Mouse (Mus musculus): Measurements from ENCODE around the gene Fbxo46. TPM values are rescaled to one million over a fixed set of nuclear protein-coding genes. Genes with fewer than 3 reads are reported as not detected.

Gene Fbxo46
- polyA plus RNA-seq (2017; shearing (Covaris generic)), result 11.3 TPM

GRCm38 (mm10) chr7:19119631-19120429 is at the start of gene Fbxo46:
Gene Fbxo46 (plus strand): TSS chr7:19119859.

GRCm38 (mm10) chr7:19075723-19076585 is 43.7 kb upstream of the Fbxo46 start, which contains the start of gene Dmwd:
Gene Dmwd (plus strand): TSS chr7:19076227.

GRCm38 (mm10) chr7:19083701-19084100 is 36.0 kb upstream of the Fbxo46 start, which contains the start of gene Dmpk:
Gene Dmpk (plus strand): TSS chr7:19083849.

GRCm38 (mm10) chr7:19094471-19094825 is 25.2 kb upstream of the Fbxo46 start, which contains the start of gene Six5:
Gene Six5 (plus strand): TSS chr7:19094594.

GRCm38 (mm10) chr7:19118028-19118771 is 1.5 kb upstream of the Fbxo46 start, which contains the start of gene Gm4969:
Gene Gm4969 (minus strand): TSS chr7:19118368.

GRCm38 (mm10) chr7:19148875-19149541 is 29.3 kb downstream of the Fbxo46 start, which contains the start of gene Qpctl:
Gene Qpctl (minus strand): TSS chr7:19149291.

GRCm38 (mm10) chr7:19149626-19150025 is 30.0 kb downstream of the Fbxo46 start, which contains the start of gene Snrpd2:
Gene Snrpd2 (plus strand): TSS chr7:19149722.

GRCm38 (mm10) chr7:19165656-19166423 is 46.2 kb downstream of the Fbxo46 start, which contains the start of gene Gipr:
Gene Gipr (minus strand): TSS chr7:19166127.

GRCm38 (mm10) chr7:19175708-19176515 is 56.3 kb downstream of the Fbxo46 start, which contains the start of gene Eml2:
Gene Eml2 (plus strand): TSS chr7:19176421.

Other genes starting within 250 kb of the Fbxo46 start
- 62.9 TPM for gene Pglyrp1, start 248.5 kb upstream of the Fbxo46 start, polyA plus RNA-seq (2017; shearing (Covaris generic))
- gene Ccdc61, start 209.4 kb upstream of the Fbxo46 start, polyA plus RNA-seq (2017; shearing (Covaris generic)), result 17.8 TPM
- gene Nova2, start 194.0 kb upstream of the Fbxo46 start, polyA plus RNA-seq (2017; shearing (Covaris generic)), result not detected
- not detected for gene Nanos2, start 132.5 kb upstream of the Fbxo46 start, polyA plus RNA-seq (2017; shearing (Covaris generic))
- 5.4 TPM for gene Mypop, start 128.6 kb upstream of the Fbxo46 start, polyA plus RNA-seq (2017; shearing (Covaris generic))
- 32.4 TPM for gene Irf2bp1, start 115.8 kb upstream of the Fbxo46 start, polyA plus RNA-seq (2017; shearing (Covaris generic))
- gene Foxa3, start 96.3 kb upstream of the Fbxo46 start, polyA plus RNA-seq (2017; shearing (Covaris generic)), result not detected
- gene Sympk, start 95.5 kb upstream of the Fbxo46 start, polyA plus RNA-seq (2017; shearing (Covaris generic)), result 19.8 TPM
- not detected for gene Rsph6a, start 65.2 kb upstream of the Fbxo46 start, polyA plus RNA-seq (2017; shearing (Covaris generic))
- 0.61 TPM for gene Dmwd, start 43.6 kb upstream of the Fbxo46 start, polyA plus RNA-seq (2017; shearing (Covaris generic))
- gene Dmpk, start 36.0 kb upstream of the Fbxo46 start, polyA plus RNA-seq (2017; shearing (Covaris generic)), result 0.69 TPM
- 0.20 TPM for gene Six5, start 25.3 kb upstream of the Fbxo46 start, polyA plus RNA-seq (2017; shearing (Covaris generic))
- gene Gm4969, start 1.5 kb upstream of the Fbxo46 start, polyA plus RNA-seq (2017; shearing (Covaris generic)), result not detected
- 12.8 TPM for gene Qpctl, start 29.4 kb downstream of the Fbxo46 start, polyA plus RNA-seq (2017; shearing (Covaris generic))
- 30.8 TPM for gene Snrpd2, start 29.9 kb downstream of the Fbxo46 start, polyA plus RNA-seq (2017; shearing (Covaris generic))
- gene Gipr, start 46.3 kb downstream of the Fbxo46 start, polyA plus RNA-seq (2017; shearing (Covaris generic)), result not detected
- 16.7 TPM for gene Eml2, start 56.6 kb downstream of the Fbxo46 start, polyA plus RNA-seq (2017; shearing (Covaris generic))
- gene Gpr4, start 92.7 kb downstream of the Fbxo46 start, polyA plus RNA-seq (2017; shearing (Covaris generic)), result 0.12 TPM
- gene Opa3, start 108.5 kb downstream of the Fbxo46 start, polyA plus RNA-seq (2017; shearing (Covaris generic)), result 95.5 TPM
- 224 TPM for gene Vasp, start 152.0 kb downstream of the Fbxo46 start, polyA plus RNA-seq (2017; shearing (Covaris generic))
- gene Ppm1n, start 160.2 kb downstream of the Fbxo46 start, polyA plus RNA-seq (2017; shearing (Covaris generic)), result 0.97 TPM
- gene Rtn2, start 162.8 kb downstream of the Fbxo46 start, polyA plus RNA-seq (2017; shearing (Covaris generic)), result 0.14 TPM
- gene Fosb, start 190.2 kb downstream of the Fbxo46 start, polyA plus RNA-seq (2017; shearing (Covaris generic)), result 65.7 TPM
- 68.8 TPM for gene Ercc1, start 224.9 kb downstream of the Fbxo46 start, polyA plus RNA-seq (2017; shearing (Covaris generic))
- gene Cd3eap, start 239.6 kb downstream of the Fbxo46 start, polyA plus RNA-seq (2017; shearing (Covaris generic)), result 5.2 TPM
- 1.9 TPM for gene Ppp1r13l, start 239.9 kb downstream of the Fbxo46 start, polyA plus RNA-seq (2017; shearing (Covaris generic))